Mouse (Mus musculus): ENCODE measurements around the gene Plbd2. TPM values are rescaled to one million over a fixed set of nuclear protein-coding genes. Genes with fewer than 3 reads are reported as not detected.

Gene Plbd2
- polyA plus RNA-seq, 1 experiment from 2014 or later = 41.8 TPM

GRCm38 (mm10) chr5:120525737-120526136, 22.3 kb upstream of the Plbd2 start:
- no peak for ATAC-seq (ENCODE audit: low FRiP score)
- Histone ChIP-seq H3K4me3 (replicated peaks) (no peak overlapping the region), H3K27me3 (replicated peaks) (no peaks in the 10 kb centered on the region), H3K27ac (replicated peaks) (no peak overlapping the region), H3K9me3 (replicated peaks) (no peaks in the 10 kb centered on the region), H3K9ac (replicated peaks) (no peak overlapping the region), H3K4me1 (no peaks in the 10 kb centered on the region), H3K36me3 (no peaks in the 10 kb centered on the region), H3K4me2 (no peak overlapping the region)
- WGBS = 38% methylated on average over 5 of the region's 5 CpGs

DNA sequence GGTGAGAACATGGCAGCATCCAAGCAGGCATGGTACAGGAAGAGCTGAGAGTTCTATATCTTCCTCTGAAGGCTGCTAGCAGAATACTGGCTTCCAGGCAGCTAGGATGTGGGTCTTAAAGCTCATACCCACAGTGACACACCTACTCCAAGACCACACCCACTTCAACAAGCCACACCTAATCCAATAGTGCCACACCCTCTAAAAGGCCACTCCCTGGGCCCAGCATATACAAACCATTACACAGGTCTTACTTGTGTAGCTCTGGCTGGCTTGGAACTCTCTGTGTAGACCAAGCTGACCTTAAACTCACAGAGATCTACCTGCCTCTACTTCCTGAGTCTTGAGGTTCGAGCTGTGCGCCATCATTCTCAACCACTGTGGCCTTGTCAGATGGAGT, 21.3 kb upstream of the Plbd2 start:
- Histone ChIP-seq H3K36me3 (no peaks in the 10 kb centered on the region), H3K4me3 (replicated peaks) (no peak overlapping the region), H3K27ac (replicated peaks) (no peak overlapping the region), H3K9me3 (replicated peaks) (no peaks in the 10 kb centered on the region), H3K4me2 (no peak overlapping the region), H3K27me3 (replicated peaks) (no peaks in the 10 kb centered on the region), H3K9ac (replicated peaks) (no peak overlapping the region), H3K4me1 (no peaks in the 10 kb centered on the region)
- no peak for ATAC-seq (ENCODE audit: low FRiP score)
- 99% methylated on average over 2 of the region's 2 CpGs for WGBS

- ATAC-seq (ENCODE audit: low FRiP score) = no peak
- no peak overlapping the region for H3K9ac ChIP-seq (replicated peaks)
- no peaks in the 10 kb centered on the region for H3K9me3 ChIP-seq (replicated peaks)
- H3K4me1 ChIP-seq = no peaks in the 10 kb centered on the region
- no peaks in the 10 kb centered on the region for H3K36me3 ChIP-seq
- H3K4me3 ChIP-seq (replicated peaks) = no peak overlapping the region
- WGBS = 77% methylated on average over 3 of the region's 3 CpGs
- no peak overlapping the region for H3K27ac ChIP-seq (replicated peaks)
- H3K4me2 ChIP-seq = no peak overlapping the region
- H3K27me3 ChIP-seq (replicated peaks) = no peaks in the 10 kb centered on the region
Observed at GRCm38 (mm10) chr5:120522649-120523048, 19.2 kb upstream of the Plbd2 start.

GRCm38 (mm10) chr5:120517552-120517951, 14.1 kb upstream of the Plbd2 start:
- no peak for ATAC-seq (ENCODE audit: low FRiP score)
- WGBS = 47% methylated on average over 9 of the region's 9 CpGs
- Histone ChIP-seq H3K4me2 (no peak overlapping the region), H3K27me3 (replicated peaks) (no peaks in the 10 kb centered on the region), H3K9ac (replicated peaks) (no peak overlapping the region), H3K4me3 (replicated peaks) (no peak overlapping the region), H3K9me3 (replicated peaks) (no peaks in the 10 kb centered on the region), H3K27ac (replicated peaks) (no peak overlapping the region), H3K36me3 (no peaks in the 10 kb centered on the region), H3K4me1 (peaks cover 10% of the 10 kb centered on the region; the same call in 1 of the 2 replicates)

DNA sequence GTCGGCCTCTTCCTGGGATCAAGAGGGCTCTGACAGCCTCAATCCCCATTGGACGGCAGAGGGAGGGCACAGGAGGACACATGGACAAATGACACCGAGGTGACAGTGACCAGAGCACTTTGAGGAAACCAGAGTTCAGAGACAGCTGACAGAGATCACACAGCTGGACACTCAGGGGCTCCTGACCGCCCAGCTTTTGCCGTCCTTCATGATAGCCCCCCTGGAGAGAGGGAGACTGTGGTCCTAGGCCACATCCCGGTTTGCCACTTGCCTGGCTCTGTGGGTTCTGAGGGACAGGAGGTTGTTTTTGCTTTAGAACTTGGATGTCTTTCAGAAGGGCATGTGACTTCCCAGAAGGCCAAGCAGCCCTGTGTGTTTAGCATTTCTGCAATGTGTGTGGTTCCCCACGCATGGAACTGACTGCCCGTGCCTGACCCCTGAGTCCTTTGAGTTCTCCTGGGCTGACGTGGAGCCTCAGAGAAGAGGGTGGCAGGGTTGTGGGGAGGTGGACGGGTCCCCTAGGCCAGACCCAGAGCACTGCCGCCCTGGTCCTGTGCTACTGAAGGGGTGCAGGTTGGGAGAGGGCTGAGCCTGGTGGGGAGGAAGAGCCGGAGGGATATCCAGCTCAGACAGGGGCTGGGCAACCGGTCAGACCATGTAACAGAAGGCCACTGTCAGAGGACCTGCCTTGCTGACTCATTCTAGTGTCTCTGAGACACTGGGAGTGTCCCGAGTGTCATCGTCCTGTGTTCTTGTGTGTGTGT, 13.0 kb upstream of the Plbd2 start:
- no peak overlapping the region for H3K4me3 ChIP-seq (replicated peaks)
- no peaks in the 10 kb centered on the region for H3K9me3 ChIP-seq (replicated peaks)
- no peak for ATAC-seq (ENCODE audit: low FRiP score)
- WGBS = 67% methylated on average over 15 of the region's 15 CpGs
- no peak overlapping the region for H3K9ac ChIP-seq (replicated peaks)
- peaks cover 17% of the 10 kb centered on the region for H3K4me1 ChIP-seq
- no peak overlapping the region for H3K27ac ChIP-seq (replicated peaks)
- no peaks in the 10 kb centered on the region for H3K36me3 ChIP-seq
- no peaks in the 10 kb centered on the region; the same call in 1 of the 2 replicates for H3K27me3 ChIP-seq (replicated peaks)
- no peak overlapping the region for H3K4me2 ChIP-seq

DNA sequence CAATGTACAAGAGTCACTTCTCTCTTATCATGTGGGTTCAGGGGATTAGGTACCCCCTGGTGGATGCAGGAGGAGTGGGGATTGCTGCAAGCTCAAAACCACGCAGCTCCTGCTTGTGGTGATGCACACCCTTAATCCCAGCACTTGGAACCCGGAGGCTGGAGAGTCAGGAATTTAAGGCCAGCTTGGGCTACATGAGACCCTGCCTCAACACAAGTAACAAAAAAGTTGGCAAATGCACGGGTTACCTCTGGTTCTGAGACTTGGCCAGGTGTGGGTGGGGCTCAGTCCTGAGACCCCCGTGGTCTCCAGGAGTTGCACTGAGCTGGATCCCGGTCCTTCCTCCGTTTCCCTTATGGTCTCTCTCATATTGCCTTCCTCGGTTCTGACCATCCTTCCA, 12.0 kb upstream of the Plbd2 start:
- H3K27ac ChIP-seq (replicated peaks) = no peak overlapping the region
- 82% methylated on average over 7 of the region's 7 CpGs for WGBS

DNA sequence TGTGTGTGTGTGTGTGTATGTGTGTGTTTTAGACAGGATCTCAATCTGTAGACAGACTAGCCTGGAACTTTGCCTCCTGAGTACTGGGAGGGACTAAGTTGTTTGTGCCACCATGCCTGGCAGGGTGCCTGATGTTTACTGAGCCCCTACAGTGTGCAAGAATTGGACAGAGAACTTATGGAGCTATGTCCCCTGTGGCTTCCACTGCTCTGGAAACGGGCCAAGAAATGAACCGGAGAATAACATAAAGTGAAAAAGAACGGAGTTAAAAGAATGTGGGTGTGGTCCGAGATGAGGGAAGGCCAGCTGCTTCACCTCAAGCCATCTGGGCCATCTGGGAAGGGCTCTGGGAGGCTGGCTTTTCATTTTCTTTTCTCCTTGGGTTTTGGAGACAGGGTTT, 11.3 kb upstream of the Plbd2 start:
- no peak overlapping the region for H3K4me3 ChIP-seq (replicated peaks)
- H3K9me3 ChIP-seq (replicated peaks) = no peaks in the 10 kb centered on the region
- 17% methylated on average over 4 of the region's 4 CpGs for WGBS
- H3K9ac ChIP-seq (replicated peaks) = no peak overlapping the region
- H3K27me3 ChIP-seq (replicated peaks) = no peaks in the 10 kb centered on the region; the same call in 1 of the 2 replicates
- H3K4me2 ChIP-seq = no peak overlapping the region
- H3K4me1 ChIP-seq = peaks cover 31% of the 10 kb centered on the region
- no peak for ATAC-seq (ENCODE audit: low FRiP score)
- no peak overlapping the region for H3K27ac ChIP-seq (replicated peaks)
- H3K36me3 ChIP-seq = no peaks in the 10 kb centered on the region

More for the DNA sequence above, 12.0 kb upstream of the Plbd2 start:
- no peak overlapping the region for H3K4me3 ChIP-seq (replicated peaks)
- H3K9me3 ChIP-seq (replicated peaks) = no peaks in the 10 kb centered on the region
- no peaks in the 10 kb centered on the region; the same call in 1 of the 2 replicates for H3K27me3 ChIP-seq (replicated peaks)
- no peak for ATAC-seq (ENCODE audit: low FRiP score)
- H3K4me2 ChIP-seq = no peak overlapping the region
- peaks cover 26% of the 10 kb centered on the region for H3K4me1 ChIP-seq
- H3K9ac ChIP-seq (replicated peaks) = no peak overlapping the region
- H3K36me3 ChIP-seq = no peaks in the 10 kb centered on the region

DNA sequence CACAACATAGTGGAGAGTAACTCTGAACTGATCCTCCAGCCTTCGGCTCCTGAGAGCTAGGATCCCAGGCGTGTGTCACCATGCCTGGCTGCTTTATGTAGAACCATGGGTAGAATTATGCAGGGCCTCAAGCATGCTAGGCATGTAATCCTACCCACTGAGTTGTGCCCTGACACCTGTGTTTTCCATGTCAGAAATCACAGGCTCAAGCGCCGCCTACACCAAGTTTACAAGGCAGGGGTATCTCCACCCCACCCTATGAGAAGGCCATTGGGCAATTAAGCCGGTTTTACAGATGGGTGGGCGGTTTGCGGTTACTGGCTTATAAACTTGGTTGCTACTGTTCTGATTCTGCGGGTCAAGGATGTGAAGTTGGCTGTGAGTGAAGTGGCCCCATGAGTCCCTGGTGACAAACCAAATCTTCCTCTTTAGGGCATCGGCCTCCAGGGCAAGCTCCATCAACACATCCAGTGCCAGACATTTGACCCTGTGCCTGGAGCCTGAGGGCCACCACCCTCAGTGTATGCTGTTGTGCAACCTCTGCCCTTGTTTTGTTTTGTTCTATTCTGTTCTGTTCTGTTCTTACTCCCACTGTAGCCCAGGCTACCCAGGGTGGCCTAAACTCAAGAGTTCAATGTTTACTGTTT, 10.7 kb upstream of the Plbd2 start:
- 78% methylated on average over 9 of the region's 9 CpGs for WGBS
- H3K4me1 ChIP-seq = peaks cover 31% of the 10 kb centered on the region

GRCm38 (mm10) chr5:120512911-120513555, 9.6 kb upstream of the Plbd2 start:
- H3K27ac ChIP-seq (replicated peaks) = no peak overlapping the region
- no peaks in the 10 kb centered on the region; the same call in 1 of the 2 replicates for H3K27me3 ChIP-seq (replicated peaks)
- peaks cover 31% of the 10 kb centered on the region for H3K4me1 ChIP-seq
- H3K9me3 ChIP-seq (replicated peaks) = no peaks in the 10 kb centered on the region
- no peak overlapping the region for H3K4me2 ChIP-seq
- WGBS = 41% methylated on average over 15 of the region's 15 CpGs
- H3K4me3 ChIP-seq (replicated peaks) = no peak overlapping the region
- H3K36me3 ChIP-seq = no peaks in the 10 kb centered on the region
- H3K9ac ChIP-seq (replicated peaks) = no peak overlapping the region; the same call in 1 of the 2 replicates
- ATAC-seq (ENCODE audit: low FRiP score) = no peak

More for the DNA sequence above, 10.7 kb upstream of the Plbd2 start:
- no peaks in the 10 kb centered on the region for H3K36me3 ChIP-seq
- ATAC-seq (ENCODE audit: low FRiP score) = no peak
- no peak overlapping the region for H3K27ac ChIP-seq (replicated peaks)
- H3K27me3 ChIP-seq (replicated peaks) = no peaks in the 10 kb centered on the region; the same call in 1 of the 2 replicates
- no peak overlapping the region for H3K4me2 ChIP-seq
- H3K9ac ChIP-seq (replicated peaks) = no peak overlapping the region
- H3K4me3 ChIP-seq (replicated peaks) = no peak overlapping the region
- H3K9me3 ChIP-seq (replicated peaks) = no peaks in the 10 kb centered on the region

GRCm38 (mm10) chr5:120511643-120512220, 8.3 kb upstream of the Plbd2 start:
- Histone ChIP-seq H3K9me3 (replicated peaks) (no peaks in the 10 kb centered on the region), H3K4me2 (peak overlapping the region; percentile 72), H3K36me3 (no peaks in the 10 kb centered on the region), H3K4me1 (peaks cover 34% of the 10 kb centered on the region), H3K4me3 (replicated peaks) (peak overlapping the region; percentile 48), H3K9ac (replicated peaks) (0 out of 2 replicates have a peak overlapping the region, but pooled peaks have one; percentile 33), H3K27ac (replicated peaks) (no peak overlapping the region), H3K27me3 (replicated peaks) (no peaks in the 10 kb centered on the region; the same call in 1 of the 2 replicates)
- WGBS = 36% methylated on average over 14 of the region's 14 CpGs
- ATAC-seq (ENCODE audit: low FRiP score) = no peak

DNA sequence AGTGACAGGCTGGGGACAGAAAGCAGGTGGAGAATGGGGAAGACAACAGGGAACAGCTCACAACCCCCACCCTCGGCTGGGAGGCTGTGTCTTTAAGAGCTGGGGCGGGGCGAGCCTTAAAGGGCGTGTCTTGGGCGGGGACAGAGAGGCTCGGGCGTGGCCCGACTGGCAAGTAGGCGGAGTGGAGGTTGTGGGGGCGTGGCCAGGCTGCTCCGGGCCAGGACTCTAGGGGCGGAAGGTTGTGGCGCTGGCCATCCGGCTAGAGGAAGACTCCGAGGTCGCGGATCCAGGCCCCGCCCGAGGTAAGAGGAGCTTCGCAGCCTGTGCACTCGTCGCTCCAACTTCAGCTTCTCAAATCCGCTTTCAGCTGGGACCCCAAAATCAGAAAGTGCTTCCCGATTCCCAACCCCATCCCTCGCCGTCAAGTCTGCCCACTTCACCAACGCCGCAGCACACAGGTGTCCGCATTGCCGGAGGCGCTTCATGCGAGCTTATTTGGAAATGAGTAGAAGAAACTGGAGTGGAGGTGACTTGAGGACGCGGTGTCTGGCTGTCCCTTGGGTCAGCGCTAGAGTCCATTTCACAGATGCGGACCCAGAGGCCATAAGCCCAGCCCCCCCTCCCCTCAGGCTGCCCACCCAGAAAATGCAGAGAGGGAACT, 7.7 kb upstream of the Plbd2 start, which contains the start of gene Slc8b1:
Gene Slc8b1, plus strand, starts transcription at position 187 of the 661 bp plus-strand sequence.
- WGBS = under 1% methylated on average over 36 of the region's 36 CpGs
- Histone ChIP-seq H3K27ac (replicated peaks) (no peak within 1 kb of the TSS), H3K4me3 (replicated peaks) (peak within 1 kb of the TSS; percentile 48), H3K36me3 (no peaks in the 10 kb centered on the region), H3K4me1 (peaks cover 38% of the 10 kb centered on the region), H3K9ac (replicated peaks) (peak within 1 kb of the TSS; percentile 33), H3K9me3 (replicated peaks) (no peaks in the 10 kb centered on the region), H3K4me2 (peak within 1 kb of the TSS; percentile 72), H3K27me3 (replicated peaks) (no peaks in the 10 kb centered on the region; the same call in 1 of the 2 replicates)
- ATAC-seq (ENCODE audit: low FRiP score) = peak; percentile 85

All from neural tube, embryonic 15.5 days (tissue).